Mouse (Mus musculus): ENCODE measurements around the gene Il12b. TPM values are rescaled to one million over a fixed set of nuclear protein-coding genes. Genes with fewer than 3 reads are reported as not detected.

Gene Il12b
- total and polyA plus RNA-seq, 3 experiments, result 0.23 TPM; not detected in 2

GRCm38 (mm10) chr11:44356171-44356570, 43.7 kb upstream of the Il12b start:
- Histone ChIP-seq H3K79me2 (replicated peaks; ENCODE audit: control insufficient read depth, extremely low read depth, insufficient read depth, poor library complexity, severe bottlenecking) (no peaks in the 10 kb centered on the region), H3K4me2 (ENCODE audit: insufficient read depth, low read depth, poor library complexity, severe bottlenecking) (peak overlapping the region; percentile 25; the same call in 1 of the 2 replicates), H3K9ac (ENCODE audit: insufficient read depth, low read depth) (no peak overlapping the region), H3K9me3 (replicated peaks; ENCODE audit: low read length) (no peaks in the 10 kb centered on the region), H3K4me3 (replicated peaks in 1 of 3; ENCODE audit: low read depth in 2 of 3, low read length in 2 of 3, poor library complexity in 1 of 3) (no peak overlapping the region), H3K36me3 (replicated peaks in 1 of 2; ENCODE audit: control insufficient read depth in 1 of 2, insufficient read depth in 1 of 2, low read length in 1 of 2) (no peaks in the 10 kb centered on the region), H3K27me3 (replicated peaks) (no peaks in the 10 kb centered on the region), H3K27ac (ENCODE audit: insufficient read depth, low read depth) (no peak overlapping the region), H3K4me1 (ENCODE audit: control insufficient read depth in 1 of 2, insufficient read depth in 2 of 2) (peaks cover 7 to 16% of the 10 kb centered on the region in 2 experiments; a peak in 3 of 4 replicates)
- DNase-seq (ENCODE audit: extremely low read depth), result no peak
- in situ Hi-C loops (cut with MboI; ENCODE audit: low pct_ligation_motif_present, low pct_unique_long_range_greater_than_20kb, low sequenced_read_pairs) (no loop called here), dilution Hi-C loops (cut with MboI; ENCODE audit: extremely low pct_ligation_motif_present, extremely low pct_unique_long_range_greater_than_20kb, low sequenced_read_pairs) (no loop called here)
- TF ChIP-seq ELF1 (IDR thresholded peaks at IDR 0.05; ENCODE audit: low read depth, low read length) (no peak), PAX5 (IDR thresholded peaks at IDR 0.05; ENCODE audit: low read length) (no peak), ZKSCAN1 (IDR thresholded peaks at IDR 0.05; ENCODE audit: borderline replicate concordance, low read depth, low read length) (no peak), POLR2A (IDR thresholded peaks at IDR 0.05; ENCODE audit: low read depth, low read length) (no peak), RAD21 (IDR thresholded peaks at IDR 0.05; ENCODE audit: low read depth, low read length) (no peak), HCFC1 (IDR thresholded peaks at IDR 0.05; ENCODE audit: low read depth, low read length) (no peak), CHD2 (IDR thresholded peaks at IDR 0.05; ENCODE audit: low read length) (no peak), JUND (conservative IDR thresholded peaks at IDR 0.05; ENCODE audit: low read depth, low read length) (no peak), UBTF (IDR thresholded peaks at IDR 0.05; ENCODE audit: low read depth, low read length) (no peak), MEF2A (IDR thresholded peaks at IDR 0.05; ENCODE audit: borderline replicate concordance, low read depth, low read length) (no peak), MAFK (IDR thresholded peaks at IDR 0.05; ENCODE audit: insufficient replicate concordance, low read length) (no peak), E2F4 (IDR thresholded peaks at IDR 0.05; ENCODE audit: insufficient replicate concordance, low read depth, low read length) (no peak), JUN (IDR thresholded peaks at IDR 0.05; ENCODE audit: insufficient read depth, low read depth, low read length) (no peak), IRF4 (IDR thresholded peaks at IDR 0.05; ENCODE audit: low read depth, low read length) (no peak), EP300 (IDR thresholded peaks at IDR 0.05; ENCODE audit: low read length) (no peak), POLR2AphosphoS2 (IDR thresholded peaks at IDR 0.05; ENCODE audit: low read depth, low read length) (no peak)

- H3K4me1 ChIP-seq (ENCODE audit: control insufficient read depth in 1 of 2, insufficient read depth in 2 of 2), result no peaks in the 10 kb centered on the region
- H3K27ac ChIP-seq (ENCODE audit: insufficient read depth, low read depth), result no peak overlapping the region
- no peak overlapping the region for H3K9ac ChIP-seq (ENCODE audit: insufficient read depth, low read depth)
- in situ Hi-C loops (cut with MboI; ENCODE audit: low pct_ligation_motif_present, low pct_unique_long_range_greater_than_20kb, low sequenced_read_pairs) (no loop called here), dilution Hi-C loops (cut with MboI; ENCODE audit: extremely low pct_ligation_motif_present, extremely low pct_unique_long_range_greater_than_20kb, low sequenced_read_pairs) (no loop called here)
- H3K9me3 ChIP-seq (replicated peaks; ENCODE audit: low read length), result no peaks in the 10 kb centered on the region
- peaks cover 1% of the 10 kb centered on the region for H3K27me3 ChIP-seq (replicated peaks)
- no peaks in the 10 kb centered on the region for H3K79me2 ChIP-seq (replicated peaks; ENCODE audit: control insufficient read depth, extremely low read depth, insufficient read depth, poor library complexity, severe bottlenecking)
- no peak overlapping the region for H3K4me3 ChIP-seq (replicated peaks in 1 of 3; ENCODE audit: low read depth in 2 of 3, low read length in 2 of 3, poor library complexity in 1 of 3)
- TF ChIP-seq PAX5 (IDR thresholded peaks at IDR 0.05; ENCODE audit: low read length) (no peak), BHLHE40 (IDR thresholded peaks at IDR 0.05; ENCODE audit: low read depth, low read length) (no peak), ZMIZ1 (IDR thresholded peaks at IDR 0.05; ENCODE audit: low read depth, low read length) (no peak), MAX (IDR thresholded peaks at IDR 0.05; ENCODE audit: low read length) (no peak), POLR2AphosphoS2 (IDR thresholded peaks at IDR 0.05; ENCODE audit: low read depth, low read length) (no peak), IRF4 (IDR thresholded peaks at IDR 0.05; ENCODE audit: low read depth, low read length) (no peak), E2F4 (IDR thresholded peaks at IDR 0.05; ENCODE audit: insufficient replicate concordance, low read depth, low read length) (no peak), ZKSCAN1 (IDR thresholded peaks at IDR 0.05; ENCODE audit: borderline replicate concordance, low read depth, low read length) (no peak), MEF2A (IDR thresholded peaks at IDR 0.05; ENCODE audit: borderline replicate concordance, low read depth, low read length) (no peak), USF1 (IDR thresholded peaks at IDR 0.05; ENCODE audit: low read depth, low read length) (no peak), MYC (IDR thresholded peaks at IDR 0.05; ENCODE audit: low read depth, low read length) (no peak), MXI1 (IDR thresholded peaks at IDR 0.05; ENCODE audit: low read depth, low read length) (no peak), CHD1 (IDR thresholded peaks at IDR 0.05; ENCODE audit: low read depth, low read length) (no peak), RAD21 (IDR thresholded peaks at IDR 0.05; ENCODE audit: low read depth, low read length) (no peak), GABPA (IDR thresholded peaks at IDR 0.05; ENCODE audit: insufficient replicate concordance, low read depth, low read length) (no peak), ETS1 (conservative IDR thresholded peaks at IDR 0.05; ENCODE audit: low read depth, low read length) (no peak), RCOR1 (conservative IDR thresholded peaks at IDR 0.05; ENCODE audit: low read depth, low read length) (no peak), TCF12 (IDR thresholded peaks at IDR 0.05; ENCODE audit: low read depth, low read length) (no peak)
- no peak overlapping the region for H3K4me2 ChIP-seq (ENCODE audit: insufficient read depth, low read depth, poor library complexity, severe bottlenecking)
- no peaks in the 10 kb centered on the region for H3K36me3 ChIP-seq (replicated peaks in 1 of 2; ENCODE audit: control insufficient read depth in 1 of 2, insufficient read depth in 1 of 2, low read length in 1 of 2)
- DNase-seq (ENCODE audit: extremely low read depth), result no peak
These were observed 35.3 kb upstream of the Il12b start for GRCm38 (mm10) chr11:44364536-44364935.
